24 mouse cellular contexts compared by ENCODE assay signal in genomic region chr12:110541528-110541927, GRCm38 (mm10). TPM values are rescaled to one million over a fixed set of nuclear protein-coding genes. Genes with fewer than 3 reads are reported as not detected.
DNase-seq lines count a peak whose midpoint lies in the region; ATAC-seq and TF ChIP-seq lines count a peak whose summit lies in the region.
"Had no signal": no experiment of that assay in that cellular context is flagged by ENCODE, and none has a peak within 500 bp of the region (broad histone marks: within the 10 kb centered on the region; RNA-seq: fewer than 3 reads in every experiment).

No protein-coding gene starts in this region.

- no peak for DNase-seq in forebrain, embryonic 10.5 days (ENCODE audit: extremely low spot score, low spot score)
- peak; percentile 17 for DNase-seq in testis, postnatal 10 days (ENCODE audit: low spot score)
- no peak for DNase-seq in testis, postnatal 14 days (ENCODE audit: low spot score)
- DNase-seq: cerebellum, adult 11 months; cerebellum, adult 2 months; cerebellum, adult 9-11 months; cerebellum, postnatal 25 days; gastrocnemius, postnatal 10 days; gastrocnemius, postnatal 36 days; heart, adult 2 months; heart, postnatal 14 days; heart, postnatal 4 days had no signal

- H3K4me1 ChIP-seq in forebrain, embryonic 10.5 days: peaks cover 14% of the 10 kb centered on the region
- H3K4me1 ChIP-seq in forebrain, embryonic 15.5 days: peaks cover 5% of the 10 kb centered on the region; the same call in 1 of the 2 replicates
- H3K4me1 ChIP-seq: embryonic facial prominence, embryonic 12.5 days; embryonic facial prominence, embryonic 15.5 days; forebrain, embryonic 12.5 days; intestine, embryonic 15.5 days had no signal

- no peak overlapping the region for H3K4me2 ChIP-seq in forebrain, embryonic 15.5 days (replicated peaks)
- H3K4me2 ChIP-seq in myocyte (ENCODE audit: low read depth): no peak overlapping the region
- H3K4me2 ChIP-seq: embryonic facial prominence, embryonic 12.5 days; embryonic facial prominence, embryonic 15.5 days; forebrain, embryonic 12.5 days; heart, embryonic 13.5 days; hindbrain, embryonic 13.5 days; intestine, embryonic 15.5 days had no signal

- TF ChIP-seq POLR2A in myocyte (IDR thresholded peaks at IDR 0.05; ENCODE audit: insufficient read length, low read depth): no peak

- no peak overlapping the region for H3K9ac ChIP-seq in forebrain, embryonic 15.5 days (replicated peaks)
- H3K9ac ChIP-seq: embryonic facial prominence, embryonic 12.5 days; embryonic facial prominence, embryonic 15.5 days; forebrain, embryonic 12.5 days; heart, embryonic 13.5 days; hindbrain, embryonic 13.5 days; intestine, embryonic 15.5 days had no signal

- 82% methylated on average over 5 of the region's 5 CpGs for WGBS in forebrain, embryonic 10.5 days
- 74% methylated on average over 5 of the region's 5 CpGs for WGBS in forebrain, embryonic 15.5 days

- peak overlapping the region; percentile 53; the same call in 1 of the 2 replicates for H3K27ac ChIP-seq in forebrain, embryonic 10.5 days
- no peak overlapping the region for H3K27ac ChIP-seq in forebrain, embryonic 15.5 days (replicated peaks)
- H3K27ac ChIP-seq: embryonic facial prominence, embryonic 12.5 days; embryonic facial prominence, embryonic 15.5 days; forebrain, embryonic 12.5 days; heart, adult 2 months; heart, embryonic 10.5 days; heart, embryonic 13.5 days; hindbrain, embryonic 13.5 days; intestine, embryonic 15.5 days had no signal

- H3K36me3 ChIP-seq in forebrain, embryonic 10.5 days (replicated peaks): peaks cover 25% of the 10 kb centered on the region
- H3K36me3 ChIP-seq in forebrain, embryonic 15.5 days: peaks cover 11% of the 10 kb centered on the region
- H3K36me3 ChIP-seq in myocyte (ENCODE audit: control insufficient read depth, insufficient read depth): peaks cover 7% of the 10 kb centered on the region

- no peak overlapping the region for H3K4me3 ChIP-seq in forebrain, embryonic 10.5 days
- H3K4me3 ChIP-seq in forebrain, embryonic 15.5 days: no peak overlapping the region
- H3K4me3 ChIP-seq in myocyte: no peak overlapping the region
- H3K4me3 ChIP-seq: embryonic facial prominence, embryonic 12.5 days; embryonic facial prominence, embryonic 15.5 days; forebrain, embryonic 12.5 days; heart, adult 2 months; heart, embryonic 10.5 days; heart, embryonic 13.5 days; hindbrain, embryonic 13.5 days; intestine, embryonic 15.5 days had no signal

- no peak for ATAC-seq in forebrain, embryonic 15.5 days (replicated peaks)
- ATAC-seq in megakaryocyte, adult 5-6 weeks (ENCODE audit: poor library complexity, severe bottlenecking): no peak
- ATAC-seq: forebrain, embryonic 16.5 days; hindbrain, embryonic 16.5 days; intestine, embryonic 15.5 days had no signal

- H3K27me3 ChIP-seq in forebrain, embryonic 10.5 days (ENCODE audit: poor library complexity, severe bottlenecking): no peaks in the 10 kb centered on the region
- no peaks in the 10 kb centered on the region for H3K27me3 ChIP-seq in forebrain, embryonic 15.5 days
- H3K27me3 ChIP-seq in myocyte (ENCODE audit: control insufficient read depth, insufficient read depth, insufficient read length): no peaks in the 10 kb centered on the region
- H3K27me3 ChIP-seq: embryonic facial prominence, embryonic 12.5 days; embryonic facial prominence, embryonic 15.5 days; forebrain, embryonic 12.5 days; heart, embryonic 13.5 days; hindbrain, embryonic 13.5 days; intestine, embryonic 15.5 days had no signal

- no peaks in the 10 kb centered on the region for H3K9me3 ChIP-seq in forebrain, embryonic 10.5 days
- no peaks in the 10 kb centered on the region for H3K9me3 ChIP-seq in forebrain, embryonic 15.5 days
- H3K9me3 ChIP-seq: embryonic facial prominence, embryonic 12.5 days; embryonic facial prominence, embryonic 15.5 days; forebrain, embryonic 12.5 days; heart, embryonic 10.5 days; heart, embryonic 13.5 days; hindbrain, embryonic 13.5 days; intestine, embryonic 15.5 days had no signal

- peaks cover 10% of the 10 kb centered on the region for H3K79me2 ChIP-seq in myocyte (ENCODE audit: control insufficient read depth, insufficient read depth)

- H3ac ChIP-seq in myocyte (ENCODE audit: control insufficient read depth, insufficient read length): no peak overlapping the region

TF ChIP-seq in myocyte, 11 proteins besides CTCF, POLR2A, EP300 and RAD21:
- no peak for TF ChIP-seq E2F4 (IDR thresholded peaks at IDR 0.05; ENCODE audit: insufficient read depth)
- TF ChIP-seq CEBPB (IDR thresholded peaks at IDR 0.05; ENCODE audit: insufficient read depth, poor library complexity, severe bottlenecking): peak; percentile 50; the same call in 1 of the 2 replicates

RNA-seq across cellular contexts. Expression of gene Dync1h1, which starts 59.7 kb away (rescaled TPM):
- polyA plus RNA-seq in forebrain, embryonic 10.5 days (2016; fragmentation: Nextera tagmentation; extraction: Ambion mirVana): 62.0 and 75.6 TPM in 2 replicates
- 96.2 and 97.4 TPM in 2 replicates for polyA plus RNA-seq in forebrain, embryonic 15.5 days (2015; fragmentation: Nextera tagmentation; extraction: Ambion mirVana)
- polyA plus RNA-seq in myocyte (2012; fragmentation: generic; extraction: Trizol): 128 TPM
- total RNA-seq in megakaryocyte, adult 5-6 weeks (2015): 63.1 and 64.4 TPM in 2 replicates
- total RNA-seq in megakaryocyte, adult 5-6 weeks (2017): 84.0 and 121 TPM in 2 replicates
